Mouse (Mus musculus) neural tube, embryonic 12.5 days (tissue): ENCODE results near the gene Mmab. TPM values are rescaled to one million over a fixed set of nuclear protein-coding genes. Genes with fewer than 3 reads are reported as not detected.

Source experiments
- ATAC-seq: fragments of 200-750 bp; cut with Nextera tagmentation; 2 replicates; pipeline ENCODE4 v1.8.0; 2017; ENCODE audit warnings: low read depth, mild to moderate bottlenecking, moderate TSS enrichment, moderate library complexity; ENCODE audit not compliant: low FRiP score
- H3K27ac ChIP-seq: fragments of 300-500 bp; sonication (generic); 2 replicates; pipeline ENCODE4 v1.5.1; 2016
- H3K27me3 ChIP-seq: fragments of 300-500 bp; sonication (generic); replicated peaks from 2 replicates; pipeline ENCODE4 v1.6.1; 2016; ENCODE audit warnings: mild to moderate bottlenecking
- H3K36me3 ChIP-seq: fragments of 300-500 bp; sonication (generic); 2 replicates; pipeline ENCODE4 v1.6.1; 2016; ENCODE audit warnings: mild to moderate bottlenecking
- H3K4me1 ChIP-seq: fragments of 300-500 bp; sonication (generic); 2 replicates; pipeline ENCODE4 v1.6.1; 2016
- H3K4me2 ChIP-seq: fragments of 300-500 bp; sonication (generic); replicated peaks from 2 replicates; pipeline ENCODE4 v1.6.1; 2016; ENCODE audit warnings: mild to moderate bottlenecking
- H3K4me3 ChIP-seq: fragments of 300-500 bp; sonication (generic); 2 replicates; pipeline ENCODE4 v1.5.1; 2016
- H3K9ac ChIP-seq: fragments of 300-500 bp; sonication (generic); 2 replicates; pipeline ENCODE4 v1.6.1; 2016; ENCODE audit warnings: mild to moderate bottlenecking
- H3K9me3 ChIP-seq: fragments of 300-500 bp; sonication (generic); 2 replicates; pipeline ENCODE4 v1.6.1; 2016; ENCODE audit warnings: mild to moderate bottlenecking
- WGBS: fragments of 180-500 bp; shearing (Covaris S2); methylation state at CpG from one replicate; pipeline ENCODE4 v1.1.7; 2016; 5-methylcytosine and 5-hydroxymethylcytosine counted together
- polyA plus RNA-seq: library from polyadenylated mRNA; unstranded; fragments of >200 nt; fragmentation: Nextera tagmentation; extraction: Ambion mirVana; gene quantifications from 2 replicates; pipeline ENCODE4 v1.2.1, GENCODE M21; 2016

The Mmab gene
- 27.1 and 27.3 TPM in 2 replicates for polyA plus RNA-seq

- peak within 1 kb of the TSS; percentile 73 for H3K4me3 ChIP-seq
- H3K4me1 ChIP-seq, result peaks cover 10% of the 10 kb centered on the region
- H3K9me3 ChIP-seq, result no peaks in the 10 kb centered on the region
- H3K9ac ChIP-seq, result peak within 1 kb of the TSS; percentile 67
- H3K36me3 ChIP-seq, result peaks cover 25% of the 10 kb centered on the region
- peak; percentile 99 for ATAC-seq
- WGBS, result 3% methylated on average over 43 of the region's 43 CpGs
- peak within 1 kb of the TSS; percentile 77 for H3K4me2 ChIP-seq
- H3K27me3 ChIP-seq, result no peaks in the 10 kb centered on the region
- no peak within 1 kb of the TSS for H3K27ac ChIP-seq
Measured at GRCm38 (mm10) chr5:114443566-114444367, at the start of gene Mmab, which contains the start of gene Mvk. Gene Mmab, minus strand, starts transcription at chr5:114444060. Gene Mvk, plus strand, starts transcription at chr5:114444269.

- H3K9ac ChIP-seq, result no peak overlapping the region
- H3K36me3 ChIP-seq, result no peaks in the 10 kb centered on the region
- H3K4me1 ChIP-seq, result no peaks in the 10 kb centered on the region
- 92% methylated on average over 8 of the region's 8 CpGs for WGBS
- H3K9me3 ChIP-seq, result no peaks in the 10 kb centered on the region
- no peak for ATAC-seq
- H3K4me3 ChIP-seq, result no peak overlapping the region
- no peak overlapping the region for H3K4me2 ChIP-seq
- no peak overlapping the region for H3K27ac ChIP-seq
- H3K27me3 ChIP-seq, result no peaks in the 10 kb centered on the region
Measured at GRCm38 (mm10) chr5:114490241-114490640, 46.4 kb upstream of the Mmab start.

- Histone ChIP-seq H3K4me2 (no peak overlapping the region), H3K27ac (no peak overlapping the region), H3K36me3 (no peaks in the 10 kb centered on the region), H3K9ac (no peak overlapping the region), H3K4me3 (no peak overlapping the region), H3K27me3 (no peaks in the 10 kb centered on the region), H3K9me3 (no peaks in the 10 kb centered on the region), H3K4me1 (no peaks in the 10 kb centered on the region)
- WGBS, result 83% methylated on average over 6 of the region's 6 CpGs
- ATAC-seq, result no peak
Measured at GRCm38 (mm10) chr5:114489570-114489969, 45.7 kb upstream of the Mmab start.

GRCm38 (mm10) chr5:114485685-114486084, 41.8 kb upstream of the Mmab start:
- Histone ChIP-seq H3K4me1 (peaks cover 11% of the 10 kb centered on the region), H3K9me3 (no peaks in the 10 kb centered on the region), H3K36me3 (no peaks in the 10 kb centered on the region), H3K4me2 (no peak overlapping the region), H3K4me3 (no peak overlapping the region), H3K27ac (no peak overlapping the region), H3K9ac (no peak overlapping the region), H3K27me3 (no peaks in the 10 kb centered on the region)
- 95% methylated on average over 14 of the region's 14 CpGs for WGBS
- ATAC-seq, result no peak

GRCm38 (mm10) chr5:114482587-114483011, 38.7 kb upstream of the Mmab start:
- WGBS, result 2% methylated on average over 14 of the region's 14 CpGs
- no peak overlapping the region for H3K9ac ChIP-seq
- H3K27ac ChIP-seq, result no peak overlapping the region
- H3K4me2 ChIP-seq, result peak overlapping the region; percentile 41
- peak; percentile 75 for ATAC-seq
- H3K4me1 ChIP-seq, result peaks cover 11% of the 10 kb centered on the region
- no peaks in the 10 kb centered on the region for H3K9me3 ChIP-seq
- H3K27me3 ChIP-seq, result no peaks in the 10 kb centered on the region
- no peak overlapping the region for H3K4me3 ChIP-seq
- H3K36me3 ChIP-seq, result no peaks in the 10 kb centered on the region

- Histone ChIP-seq H3K9me3 (no peaks in the 10 kb centered on the region), H3K27me3 (no peaks in the 10 kb centered on the region), H3K4me2 (no peak overlapping the region), H3K27ac (no peak overlapping the region), H3K4me1 (peaks cover 20% of the 10 kb centered on the region), H3K36me3 (no peaks in the 10 kb centered on the region), H3K9ac (no peak overlapping the region), H3K4me3 (no peak overlapping the region)
- WGBS, result 76% methylated on average over 12 of the region's 12 CpGs
- ATAC-seq, result no peak
Measured at GRCm38 (mm10) chr5:114478267-114478666, 34.4 kb upstream of the Mmab start.

GRCm38 (mm10) chr5:114474741-114475491, 31.1 kb upstream of the Mmab start:
- Histone ChIP-seq H3K4me1 (peaks cover 9% of the 10 kb centered on the region; the same call in 1 of the 2 replicates), H3K27ac (no peak overlapping the region), H3K4me2 (peak overlapping the region; percentile 25), H3K27me3 (no peaks in the 10 kb centered on the region), H3K4me3 (no peak overlapping the region), H3K9ac (no peak overlapping the region), H3K36me3 (no peaks in the 10 kb centered on the region), H3K9me3 (0 out of 2 replicates have a peak, but pooled peaks cover 6% of the 10 kb centered on the region)
- WGBS, result 38% methylated on average over 35 of the region's 35 CpGs
- ATAC-seq, result no peak

- Histone ChIP-seq H3K4me3 (no peak overlapping the region), H3K36me3 (no peaks in the 10 kb centered on the region), H3K4me2 (no peak overlapping the region), H3K27me3 (no peaks in the 10 kb centered on the region), H3K27ac (no peak overlapping the region), H3K9ac (no peak overlapping the region), H3K4me1 (peaks cover 36% of the 10 kb centered on the region), H3K9me3 (0 out of 2 replicates have a peak, but pooled peaks cover 6% of the 10 kb centered on the region)
- ATAC-seq, result no peak
- 88% methylated on average over 3 of the region's 3 CpGs for WGBS
Measured at GRCm38 (mm10) chr5:114470359-114470758, 26.5 kb upstream of the Mmab start.

- no peaks in the 10 kb centered on the region for H3K36me3 ChIP-seq
- peak; percentile 18; the same call in 1 of the 2 replicates for ATAC-seq
- 0 out of 2 replicates have a peak, but pooled peaks cover 6% of the 10 kb centered on the region for H3K9me3 ChIP-seq
- H3K4me2 ChIP-seq, result peak overlapping the region; percentile 51
- H3K4me1 ChIP-seq, result peaks cover 36% of the 10 kb centered on the region
- H3K27me3 ChIP-seq, result no peaks in the 10 kb centered on the region
- peak overlapping the region; percentile 73 for H3K27ac ChIP-seq
- no peak overlapping the region for H3K4me3 ChIP-seq
- no peak overlapping the region for H3K9ac ChIP-seq
- WGBS, result 54% methylated on average over 4 of the region's 4 CpGs
Measured at GRCm38 (mm10) chr5:114468007-114468406, 24.1 kb upstream of the Mmab start.

GRCm38 (mm10) chr5:114467430-114467829, 23.6 kb upstream of the Mmab start:
- peak overlapping the region; percentile 73 for H3K27ac ChIP-seq
- H3K9ac ChIP-seq, result no peak overlapping the region
- peaks cover 36% of the 10 kb centered on the region for H3K4me1 ChIP-seq
- H3K36me3 ChIP-seq, result no peaks in the 10 kb centered on the region
- peak overlapping the region; percentile 51 for H3K4me2 ChIP-seq
- WGBS, result 0% methylated on average over 12 of the region's 13 CpGs
- H3K4me3 ChIP-seq, result 0 out of 2 replicates have a peak overlapping the region, but pooled peaks have one; percentile 7
- peak; percentile 83 for ATAC-seq
- no peaks in the 10 kb centered on the region for H3K27me3 ChIP-seq
- H3K9me3 ChIP-seq, result 0 out of 2 replicates have a peak, but pooled peaks cover 6% of the 10 kb centered on the region

- 0 out of 2 replicates have a peak, but pooled peaks cover 5% of the 10 kb centered on the region for H3K9me3 ChIP-seq
- H3K36me3 ChIP-seq, result no peaks in the 10 kb centered on the region
- peak overlapping the region; percentile 51 for H3K4me2 ChIP-seq
- WGBS, result under 1% methylated on average over 11 of the region's 11 CpGs
- 0 out of 2 replicates have a peak overlapping the region, but pooled peaks have one; percentile 7 for H3K4me3 ChIP-seq
- peak; percentile 49 for ATAC-seq
- no peak overlapping the region for H3K9ac ChIP-seq
- peak overlapping the region; percentile 73; the same call in 1 of the 2 replicates for H3K27ac ChIP-seq
- H3K4me1 ChIP-seq, result peaks cover 36% of the 10 kb centered on the region
- H3K27me3 ChIP-seq, result no peaks in the 10 kb centered on the region
Measured at GRCm38 (mm10) chr5:114467019-114467418, 23.2 kb upstream of the Mmab start.

- Histone ChIP-seq H3K27me3 (no peaks in the 10 kb centered on the region), H3K36me3 (no peaks in the 10 kb centered on the region), H3K4me2 (no peak overlapping the region), H3K9me3 (no peaks in the 10 kb centered on the region), H3K4me3 (no peak overlapping the region), H3K4me1 (peaks cover 46% of the 10 kb centered on the region), H3K27ac (no peak overlapping the region), H3K9ac (no peak overlapping the region)
- 53% methylated on average over 7 of the region's 7 CpGs for WGBS
- no peak for ATAC-seq
Measured at GRCm38 (mm10) chr5:114465641-114466040, 21.8 kb upstream of the Mmab start.
